Mouse (Mus musculus): ENCODE measurements around the gene Pycr1. TPM values are rescaled to one million over a fixed set of nuclear protein-coding genes. Genes with fewer than 3 reads are reported as not detected.

Gene Pycr1
- polyA plus RNA-seq, 1 experiment from 2014 or later = 24.8 TPM

- WGBS = under 1% methylated on average over 83 of the region's 83 CpGs
Observed at GRCm38 (mm10) chr11:120672687-120673593, 29.4 kb upstream of the Pycr1 start, which contains the start of gene Aspscr1. Gene Aspscr1 (plus strand): TSS chr11:120672973.

DNA sequence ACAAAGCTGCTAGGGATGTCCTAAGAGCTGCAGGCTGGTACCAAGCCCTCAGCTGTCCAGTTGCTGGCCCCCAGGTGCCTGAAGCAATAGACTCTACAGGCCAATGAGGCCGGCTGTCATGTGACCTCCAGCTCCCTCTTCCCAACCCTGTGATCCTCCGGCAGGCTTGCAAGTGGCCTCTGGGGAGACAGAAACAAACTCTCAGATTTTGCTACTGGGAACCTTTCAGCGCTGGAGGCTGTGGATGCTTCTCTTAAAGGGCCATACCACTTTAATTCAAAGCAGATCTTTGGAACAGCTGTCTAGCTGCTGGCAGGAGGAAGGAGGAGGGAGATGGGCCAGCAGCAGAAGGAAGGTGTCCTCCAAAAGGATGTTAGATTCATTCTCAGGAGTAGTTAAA, 23.0 kb upstream of the Pycr1 start:
- peaks cover 13% of the 10 kb centered on the region for H3K4me1 ChIP-seq (replicated peaks)
- H3K36me3 ChIP-seq = no peaks in the 10 kb centered on the region
- peaks cover 28% of the 10 kb centered on the region for H3K27me3 ChIP-seq
- no peak for ATAC-seq (ENCODE audit: low read depth)
- no peak overlapping the region for H3K4me2 ChIP-seq
- H3K9me3 ChIP-seq = no peaks in the 10 kb centered on the region
- no peak overlapping the region for H3K4me3 ChIP-seq
- WGBS = 7% methylated on average over 3 of the region's 3 CpGs
- no peak overlapping the region for H3K27ac ChIP-seq (replicated peaks)
- H3K9ac ChIP-seq = no peak overlapping the region

More at GRCm38 (mm10) chr11:120672687-120673593, 29.4 kb upstream of the Pycr1 start, which contains the start of gene Aspscr1:
- ATAC-seq (ENCODE audit: low read depth) = peak; percentile 98
- Histone ChIP-seq H3K27ac (replicated peaks) (peak within 1 kb of the TSS; percentile 94), H3K27me3 (no peaks in the 10 kb centered on the region), H3K9me3 (no peaks in the 10 kb centered on the region), H3K4me3 (peak within 1 kb of the TSS; percentile 71), H3K4me2 (peak within 1 kb of the TSS; percentile 94), H3K9ac (peak within 1 kb of the TSS; percentile 87), H3K4me1 (replicated peaks) (peaks cover 23% of the 10 kb centered on the region), H3K36me3 (peaks cover 22% of the 10 kb centered on the region)

- 60% methylated on average over 3 of the region's 3 CpGs for WGBS
- no peaks in the 10 kb centered on the region for H3K9me3 ChIP-seq
- peaks cover 40% of the 10 kb centered on the region for H3K27me3 ChIP-seq
- no peak overlapping the region for H3K4me2 ChIP-seq
- H3K9ac ChIP-seq = no peak overlapping the region
- H3K4me3 ChIP-seq = no peak overlapping the region
- H3K36me3 ChIP-seq = no peaks in the 10 kb centered on the region
- H3K27ac ChIP-seq (replicated peaks) = no peak overlapping the region
- peaks cover 23% of the 10 kb centered on the region for H3K4me1 ChIP-seq (replicated peaks)
- no peak for ATAC-seq (ENCODE audit: low read depth)
Observed at GRCm38 (mm10) chr11:120665406-120665805, 21.8 kb upstream of the Pycr1 start.

DNA sequence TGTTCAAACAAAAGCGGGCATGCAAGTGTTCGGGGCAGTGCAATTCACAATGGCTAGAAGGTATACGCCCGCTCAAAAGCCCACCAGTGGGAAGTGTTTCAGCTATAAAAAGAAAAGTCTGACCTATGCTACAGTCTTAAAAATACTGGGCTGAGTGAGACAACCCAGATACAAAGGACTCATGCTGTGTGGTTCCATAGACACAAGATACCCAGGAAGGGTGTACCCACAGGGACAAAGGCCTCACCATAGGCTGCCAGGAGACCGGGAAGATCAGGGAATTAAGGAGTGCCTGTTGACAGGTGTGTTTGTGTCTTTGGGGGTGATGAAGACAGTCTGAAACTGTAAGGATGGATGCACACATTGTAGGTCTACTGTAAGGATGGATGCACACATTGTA, 20.1 kb upstream of the Pycr1 start:
- no peak overlapping the region for H3K27ac ChIP-seq (replicated peaks)
- H3K4me2 ChIP-seq = no peak overlapping the region
- no peaks in the 10 kb centered on the region for H3K9me3 ChIP-seq
- H3K36me3 ChIP-seq = no peaks in the 10 kb centered on the region
- no peak overlapping the region for H3K4me3 ChIP-seq
- peaks cover 57% of the 10 kb centered on the region for H3K27me3 ChIP-seq
- 70% methylated on average over 5 of the region's 5 CpGs for WGBS
- peaks cover 39% of the 10 kb centered on the region for H3K4me1 ChIP-seq (replicated peaks)
- no peak overlapping the region for H3K9ac ChIP-seq
- ATAC-seq (ENCODE audit: low read depth) = no peak

- no peaks in the 10 kb centered on the region for H3K36me3 ChIP-seq
- no peak for ATAC-seq (ENCODE audit: low read depth)
- H3K9me3 ChIP-seq = no peaks in the 10 kb centered on the region
- H3K27me3 ChIP-seq = peaks cover 66% of the 10 kb centered on the region
- no peak overlapping the region for H3K4me3 ChIP-seq
- no peak overlapping the region for H3K9ac ChIP-seq
- 75% methylated on average over 6 of the region's 6 CpGs for WGBS
- H3K4me2 ChIP-seq = no peak overlapping the region
- no peak overlapping the region for H3K27ac ChIP-seq (replicated peaks)
- H3K4me1 ChIP-seq (replicated peaks) = peaks cover 39% of the 10 kb centered on the region
Observed at GRCm38 (mm10) chr11:120662759-120663158, 19.2 kb upstream of the Pycr1 start.

DNA sequence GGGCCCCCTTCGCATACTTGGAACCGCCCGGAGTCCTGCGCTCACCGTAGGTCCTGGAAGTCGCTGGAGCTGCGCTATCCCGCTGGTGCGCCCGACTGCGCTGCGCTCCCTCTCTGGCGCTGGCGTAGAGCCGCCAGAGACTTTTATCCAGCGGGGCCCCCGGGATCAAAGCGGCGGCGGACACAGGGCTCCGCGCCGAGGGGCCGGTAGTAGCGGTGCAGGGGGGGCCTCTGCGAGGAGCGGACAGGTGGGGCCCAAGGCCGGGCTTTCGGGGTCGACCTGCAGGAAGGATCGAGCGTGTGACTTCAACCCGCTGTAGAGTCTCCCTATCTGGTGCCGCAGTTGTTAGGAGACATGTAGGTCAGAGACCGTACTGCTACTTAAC, 17.5 kb upstream of the Pycr1 start, which contains the start of gene Notum:
Gene Notum (minus strand): TSS at position 100 of the 385 bp plus-strand sequence.
- under 1% methylated on average over 35 of the region's 35 CpGs for WGBS
- H3K27ac ChIP-seq (replicated peaks) = no peak within 1 kb of the TSS
- H3K36me3 ChIP-seq = no peaks in the 10 kb centered on the region
- peak within 1 kb of the TSS; percentile 55 for H3K9ac ChIP-seq
- H3K4me2 ChIP-seq = peak within 1 kb of the TSS; percentile 60
- no peak for ATAC-seq (ENCODE audit: low read depth)
- peaks cover 82% of the 10 kb centered on the region for H3K27me3 ChIP-seq
- H3K4me3 ChIP-seq = peak within 1 kb of the TSS; percentile 40
- H3K4me1 ChIP-seq (replicated peaks) = peaks cover 31% of the 10 kb centered on the region
- H3K9me3 ChIP-seq = no peaks in the 10 kb centered on the region

- Histone ChIP-seq H3K4me2 (peak overlapping the region; percentile 60), H3K9ac (peak overlapping the region; percentile 55), H3K4me3 (peak overlapping the region; percentile 40), H3K4me1 (replicated peaks) (peaks cover 31% of the 10 kb centered on the region), H3K36me3 (no peaks in the 10 kb centered on the region), H3K27me3 (peaks cover 87% of the 10 kb centered on the region), H3K9me3 (no peaks in the 10 kb centered on the region), H3K27ac (replicated peaks) (no peak overlapping the region)
- no peak for ATAC-seq (ENCODE audit: low read depth)
- under 1% methylated on average over 89 of the region's 95 CpGs for WGBS
Observed at GRCm38 (mm10) chr11:120660301-120661075, 16.9 kb upstream of the Pycr1 start.

GRCm38 (mm10) chr11:120659509-120660300, 16.1 kb upstream of the Pycr1 start:
- Histone ChIP-seq H3K4me1 (replicated peaks) (peaks cover 26% of the 10 kb centered on the region), H3K4me2 (peak overlapping the region; percentile 60), H3K36me3 (no peaks in the 10 kb centered on the region), H3K27me3 (peaks cover 87% of the 10 kb centered on the region), H3K9ac (peak overlapping the region; percentile 55), H3K27ac (replicated peaks) (no peak overlapping the region), H3K4me3 (peak overlapping the region; percentile 40), H3K9me3 (no peaks in the 10 kb centered on the region)
- ATAC-seq (ENCODE audit: low read depth) = no peak
- WGBS = 1% methylated on average over 50 of the region's 50 CpGs

DNA sequence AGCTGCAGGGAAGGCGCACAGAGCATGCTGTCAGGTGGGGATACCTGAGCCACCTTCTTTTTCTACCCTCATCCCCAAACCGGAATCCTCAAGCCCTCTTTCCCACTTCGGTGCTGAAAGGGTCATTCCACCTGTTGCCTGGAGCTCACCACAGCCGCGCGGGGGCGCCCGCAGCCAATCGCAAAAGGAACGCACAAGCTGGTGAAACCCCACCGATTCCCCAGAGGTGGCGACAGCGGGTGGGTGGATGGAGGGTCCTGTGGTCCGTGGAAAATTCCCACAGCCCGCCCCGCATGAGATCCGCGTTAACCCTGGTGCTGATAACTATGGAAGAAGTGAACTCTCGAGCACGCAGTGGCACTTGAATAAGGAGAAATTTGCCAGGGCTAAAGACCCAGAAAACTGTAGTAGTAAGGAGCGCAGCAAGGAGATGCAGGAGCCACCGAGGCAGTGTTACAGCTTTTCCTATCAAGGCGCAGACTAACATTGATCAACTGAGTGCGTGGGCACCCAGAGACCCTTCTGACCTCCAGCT, 15.4 kb upstream of the Pycr1 start:
- Histone ChIP-seq H3K4me3 (0 out of 2 replicates have a peak overlapping the region, but pooled peaks have one; percentile 40), H3K4me2 (peak overlapping the region; percentile 60; the same call in 1 of the 2 replicates)
- WGBS = 3% methylated on average over 24 of the region's 24 CpGs

GRCm38 (mm10) chr11:120657301-120657700, 13.7 kb upstream of the Pycr1 start:
- Histone ChIP-seq H3K9ac (no peak overlapping the region), H3K4me1 (replicated peaks) (peaks cover 26% of the 10 kb centered on the region), H3K27me3 (peaks cover 66% of the 10 kb centered on the region), H3K36me3 (no peaks in the 10 kb centered on the region), H3K9me3 (no peaks in the 10 kb centered on the region), H3K4me3 (no peak overlapping the region), H3K4me2 (no peak overlapping the region), H3K27ac (replicated peaks) (no peak overlapping the region)
- no peak for ATAC-seq (ENCODE audit: low read depth)
- WGBS = 92% methylated on average over 4 of the region's 4 CpGs

More for the DNA sequence above, 15.4 kb upstream of the Pycr1 start:
- Histone ChIP-seq H3K9me3 (no peaks in the 10 kb centered on the region), H3K9ac (no peak overlapping the region), H3K4me1 (replicated peaks) (peaks cover 26% of the 10 kb centered on the region), H3K27me3 (peaks cover 83% of the 10 kb centered on the region), H3K27ac (replicated peaks) (no peak overlapping the region), H3K36me3 (no peaks in the 10 kb centered on the region)
- ATAC-seq (ENCODE audit: low read depth) = no peak

- Histone ChIP-seq H3K36me3 (no peaks in the 10 kb centered on the region), H3K27ac (replicated peaks) (no peak overlapping the region), H3K9ac (no peak overlapping the region), H3K9me3 (no peaks in the 10 kb centered on the region), H3K4me3 (no peak overlapping the region), H3K4me2 (no peak overlapping the region), H3K4me1 (replicated peaks) (peaks cover 9% of the 10 kb centered on the region), H3K27me3 (peaks cover 41% of the 10 kb centered on the region)
- 81% methylated on average over 3 of the region's 3 CpGs for WGBS
- no peak for ATAC-seq (ENCODE audit: low read depth)
Observed at GRCm38 (mm10) chr11:120654741-120655140, 11.2 kb upstream of the Pycr1 start.
